Mouse (Mus musculus): ENCODE results near the gene Enpep. TPM values are rescaled to one million over a fixed set of nuclear protein-coding genes. Genes with fewer than 3 reads are reported as not detected.

The Enpep gene
- polyA plus RNA-seq (2016; fragmentation: Nextera tagmentation; extraction: Ambion mirVana), result 2.5 and 2.7 TPM in 2 replicates

DNA sequence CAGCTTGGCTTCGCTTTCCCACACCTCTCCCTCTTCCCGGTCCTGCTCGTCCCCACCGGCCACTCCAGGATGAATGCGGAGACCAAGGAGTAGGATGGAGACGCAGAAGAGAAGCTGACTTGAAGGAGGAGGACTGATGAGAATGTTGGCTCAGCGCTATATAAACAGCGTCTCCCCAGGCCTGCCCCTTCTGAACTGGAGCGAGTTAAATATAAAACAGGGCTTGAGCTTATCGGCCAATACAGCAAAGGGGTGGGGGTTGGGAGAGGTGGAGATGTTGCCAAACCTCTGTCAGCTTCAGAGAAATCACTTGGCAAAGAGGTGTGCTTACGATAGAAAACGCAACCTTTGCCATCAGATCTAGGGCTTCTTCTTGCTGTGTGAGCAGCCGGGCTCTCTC lies at the start of gene Enpep:
Gene Enpep (minus strand): TSS at position 135 of the 400 bp plus-strand sequence.
- H3K27me3 ChIP-seq (replicated peaks), result no peaks in the 10 kb centered on the region
- 46% methylated on average over 13 of the region's 13 CpGs for WGBS (ENCODE audit: insufficient replicate concordance)
- H3K4me1 ChIP-seq, result no peaks in the 10 kb centered on the region
- no peak within 1 kb of the TSS for H3K27ac ChIP-seq
- no peak within 1 kb of the TSS for H3K9ac ChIP-seq
- H3K4me3 ChIP-seq, result peak within 1 kb of the TSS; percentile 33
- peak; percentile 59; the same call in 1 of the 2 replicates for ATAC-seq
- H3K4me2 ChIP-seq, result peak within 1 kb of the TSS; percentile 43
- H3K36me3 ChIP-seq, result no peaks in the 10 kb centered on the region
- no peaks in the 10 kb centered on the region for H3K9me3 ChIP-seq (replicated peaks)

DNA sequence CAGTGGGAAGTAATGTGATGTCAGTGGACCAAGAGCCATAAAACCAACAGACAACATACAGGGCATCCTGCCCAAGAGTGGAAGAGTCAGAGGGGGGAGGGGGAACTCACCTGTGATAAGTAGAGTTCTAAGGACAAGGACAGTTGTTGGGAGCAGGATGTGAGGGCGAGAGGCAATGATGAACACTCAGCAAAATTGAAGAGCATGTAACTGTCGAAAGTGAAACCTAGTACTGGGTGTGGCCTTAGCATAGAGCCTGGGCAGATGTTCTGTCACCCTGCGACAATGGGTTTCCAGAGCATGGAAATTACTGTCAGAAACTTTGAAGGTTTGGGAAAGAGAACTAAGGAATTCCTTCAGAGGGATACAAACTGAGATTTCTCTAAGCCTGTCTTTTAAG lies 46.6 kb upstream of the Enpep start:
- no peak overlapping the region for H3K4me3 ChIP-seq
- H3K9ac ChIP-seq, result no peak overlapping the region
- no peaks in the 10 kb centered on the region for H3K36me3 ChIP-seq
- ATAC-seq, result no peak
- H3K9me3 ChIP-seq (replicated peaks), result no peaks in the 10 kb centered on the region
- no peak overlapping the region for H3K27ac ChIP-seq
- H3K4me2 ChIP-seq, result no peak overlapping the region
- H3K4me1 ChIP-seq, result no peaks in the 10 kb centered on the region
- WGBS (ENCODE audit: insufficient replicate concordance), result 47% methylated on average over 3 of the region's 3 CpGs
- H3K27me3 ChIP-seq (replicated peaks), result no peaks in the 10 kb centered on the region

- Histone ChIP-seq H3K9me3 (replicated peaks) (no peaks in the 10 kb centered on the region), H3K4me3 (no peak overlapping the region), H3K27me3 (replicated peaks) (no peaks in the 10 kb centered on the region), H3K27ac (no peak overlapping the region), H3K9ac (no peak overlapping the region), H3K4me1 (no peaks in the 10 kb centered on the region), H3K4me2 (no peak overlapping the region), H3K36me3 (no peaks in the 10 kb centered on the region)
- WGBS (ENCODE audit: insufficient replicate concordance), result 86% methylated on average over 3 of the region's 3 CpGs
- no peak for ATAC-seq
Measured at GRCm38 (mm10) chr3:129375087-129375486, 42.6 kb upstream of the Enpep start.

GRCm38 (mm10) chr3:129373108-129373507 lies 40.6 kb upstream of the Enpep start:
- no peaks in the 10 kb centered on the region for H3K36me3 ChIP-seq
- H3K4me3 ChIP-seq, result no peak overlapping the region
- no peak for ATAC-seq
- H3K9me3 ChIP-seq (replicated peaks), result no peaks in the 10 kb centered on the region
- H3K4me2 ChIP-seq, result no peak overlapping the region
- H3K9ac ChIP-seq, result no peak overlapping the region
- H3K27me3 ChIP-seq (replicated peaks), result no peaks in the 10 kb centered on the region
- H3K27ac ChIP-seq, result no peak overlapping the region
- no peaks in the 10 kb centered on the region for H3K4me1 ChIP-seq
- WGBS (ENCODE audit: insufficient replicate concordance), result 26% methylated on average over 2 of the region's 2 CpGs

- no peak for ATAC-seq
- Histone ChIP-seq H3K9ac (no peak overlapping the region), H3K4me2 (no peak overlapping the region), H3K27me3 (replicated peaks) (no peaks in the 10 kb centered on the region), H3K9me3 (replicated peaks) (0 out of 2 replicates have a peak, but pooled peaks cover 3% of the 10 kb centered on the region), H3K27ac (no peak overlapping the region), H3K4me1 (no peaks in the 10 kb centered on the region), H3K4me3 (no peak overlapping the region), H3K36me3 (no peaks in the 10 kb centered on the region)
- 64% methylated on average over 3 of the region's 3 CpGs for WGBS (ENCODE audit: insufficient replicate concordance)
Measured at GRCm38 (mm10) chr3:129369491-129369890, 37.0 kb upstream of the Enpep start.

DNA sequence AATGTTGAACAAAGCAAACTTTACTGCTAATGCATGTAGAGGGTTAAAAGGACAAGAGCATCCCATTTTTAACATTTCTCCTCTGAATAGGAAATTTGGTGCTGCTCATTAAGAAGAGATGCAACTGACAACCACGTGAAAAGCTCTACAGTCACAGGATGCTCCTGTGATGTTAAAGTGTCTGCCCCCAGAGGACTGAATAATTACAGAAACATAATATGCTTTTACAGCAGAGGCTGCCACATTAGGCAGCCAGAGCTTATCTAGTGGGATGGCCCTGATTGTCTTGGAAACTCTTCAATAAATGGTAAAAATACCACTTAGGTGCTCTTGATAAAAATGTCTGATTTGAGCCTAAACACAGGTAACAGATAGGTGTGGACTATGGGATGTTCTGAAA lies 33.4 kb upstream of the Enpep start:
- Histone ChIP-seq H3K27me3 (replicated peaks) (no peaks in the 10 kb centered on the region), H3K4me1 (no peaks in the 10 kb centered on the region), H3K9me3 (replicated peaks) (0 out of 2 replicates have a peak, but pooled peaks cover 3% of the 10 kb centered on the region), H3K4me3 (no peak overlapping the region), H3K9ac (no peak overlapping the region), H3K4me2 (no peak overlapping the region), H3K27ac (no peak overlapping the region), H3K36me3 (no peaks in the 10 kb centered on the region)
- WGBS (ENCODE audit: insufficient replicate concordance), result 48% methylated on average over 1 of the region's 1 CpGs
- ATAC-seq, result no peak

DNA sequence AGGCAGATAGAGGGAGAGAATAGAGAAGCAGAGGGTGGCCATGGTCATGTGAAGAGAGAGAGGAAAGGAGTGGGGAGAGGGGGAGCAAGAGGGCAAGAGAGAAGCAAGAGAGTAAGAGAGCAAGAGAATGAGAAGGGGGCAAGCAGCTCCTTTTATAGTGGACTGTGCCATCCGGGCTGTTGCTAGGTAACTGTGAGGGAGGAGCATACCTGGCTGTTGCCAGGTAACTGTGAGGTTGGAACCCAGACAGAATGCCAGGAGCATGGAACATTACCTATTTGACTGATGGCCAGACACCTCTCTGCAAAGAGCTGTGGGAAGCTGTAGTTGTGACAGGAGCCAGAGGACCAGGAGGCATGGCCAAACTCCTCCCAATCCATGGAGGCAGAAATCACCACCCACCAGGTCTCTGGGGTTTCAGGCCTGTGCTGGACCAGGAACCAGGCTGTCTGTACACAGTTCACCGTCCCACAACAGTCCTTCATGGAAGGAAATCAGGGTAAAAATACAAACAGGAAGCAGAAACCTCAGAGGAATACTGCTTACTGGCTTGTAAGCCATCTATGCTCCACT lies 32.4 kb upstream of the Enpep start:
- 0 out of 2 replicates have a peak, but pooled peaks cover 3% of the 10 kb centered on the region for H3K9me3 ChIP-seq (replicated peaks)
- ATAC-seq, result no peak
- no peak overlapping the region for H3K4me3 ChIP-seq
- H3K4me1 ChIP-seq, result no peaks in the 10 kb centered on the region
- no peak overlapping the region for H3K27ac ChIP-seq
- H3K36me3 ChIP-seq, result no peaks in the 10 kb centered on the region
- 40% methylated on average over 2 of the region's 2 CpGs for WGBS (ENCODE audit: insufficient replicate concordance)
- H3K27me3 ChIP-seq (replicated peaks), result no peaks in the 10 kb centered on the region
- no peak overlapping the region for H3K4me2 ChIP-seq
- H3K9ac ChIP-seq, result no peak overlapping the region

DNA sequence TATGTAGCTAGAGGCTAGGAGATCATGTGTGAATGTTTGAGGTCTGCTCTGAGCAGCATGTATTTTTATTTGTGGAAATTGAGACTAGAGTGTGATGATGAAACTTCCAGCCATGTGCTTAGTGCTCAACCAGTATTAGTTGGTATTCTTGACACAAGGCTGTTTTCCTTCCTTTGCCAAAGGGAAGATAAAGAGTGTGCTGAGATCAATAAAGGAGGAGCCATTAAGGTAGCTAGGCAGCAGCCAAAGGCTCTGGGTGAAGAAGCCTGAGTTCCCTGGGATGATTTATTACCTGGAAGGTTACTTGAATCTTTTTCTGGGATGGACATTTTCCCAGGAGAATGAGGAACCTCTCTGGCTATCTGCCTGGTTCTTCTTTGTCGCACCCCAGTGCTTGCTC lies 30.9 kb upstream of the Enpep start:
- Histone ChIP-seq H3K36me3 (no peaks in the 10 kb centered on the region), H3K4me3 (no peak overlapping the region), H3K27me3 (replicated peaks) (no peaks in the 10 kb centered on the region), H3K9me3 (replicated peaks) (0 out of 2 replicates have a peak, but pooled peaks cover 3% of the 10 kb centered on the region), H3K9ac (no peak overlapping the region), H3K4me2 (no peak overlapping the region), H3K27ac (no peak overlapping the region), H3K4me1 (no peaks in the 10 kb centered on the region)
- ATAC-seq, result no peak
- 36% methylated on average over 1 of the region's 1 CpGs for WGBS (ENCODE audit: insufficient replicate concordance)

DNA sequence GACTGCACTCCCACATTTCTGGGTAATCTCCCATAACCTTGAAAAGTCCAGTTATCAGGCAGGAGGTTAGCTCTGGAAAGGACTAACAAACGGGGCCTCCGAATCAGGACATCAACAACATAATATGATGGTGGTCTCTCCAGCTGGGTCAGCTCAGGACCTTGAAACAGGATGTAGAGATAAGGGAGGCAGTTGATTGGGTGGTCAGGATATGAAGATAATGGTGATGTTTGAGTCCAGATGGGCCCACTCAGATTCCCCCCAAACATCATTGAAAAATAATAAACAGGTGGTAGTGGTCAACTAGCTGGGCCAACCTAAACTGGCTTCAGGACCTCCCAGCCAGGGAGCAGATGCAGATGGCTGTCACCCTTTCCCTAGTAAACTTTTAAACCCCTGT lies 25.6 kb upstream of the Enpep start:
- no peaks in the 10 kb centered on the region for H3K27me3 ChIP-seq (replicated peaks)
- H3K9ac ChIP-seq, result no peak overlapping the region
- H3K9me3 ChIP-seq (replicated peaks), result no peaks in the 10 kb centered on the region
- H3K4me3 ChIP-seq, result no peak overlapping the region
- H3K4me2 ChIP-seq, result no peak overlapping the region
- no peaks in the 10 kb centered on the region for H3K4me1 ChIP-seq
- no peak overlapping the region for H3K27ac ChIP-seq
- ATAC-seq, result no peak
- H3K36me3 ChIP-seq, result no peaks in the 10 kb centered on the region
- WGBS (ENCODE audit: insufficient replicate concordance), result 80% methylated on average over 2 of the region's 2 CpGs

GRCm38 (mm10) chr3:129353901-129354300 lies 21.4 kb upstream of the Enpep start:
- H3K4me1 ChIP-seq, result no peaks in the 10 kb centered on the region
- no peaks in the 10 kb centered on the region for H3K9me3 ChIP-seq (replicated peaks)
- no peak overlapping the region for H3K4me3 ChIP-seq
- ATAC-seq, result no peak
- H3K4me2 ChIP-seq, result no peak overlapping the region
- 61% methylated on average over 4 of the region's 4 CpGs for WGBS (ENCODE audit: insufficient replicate concordance)
- H3K27ac ChIP-seq, result no peak overlapping the region
- no peak overlapping the region for H3K9ac ChIP-seq
- H3K27me3 ChIP-seq (replicated peaks), result no peaks in the 10 kb centered on the region
- no peaks in the 10 kb centered on the region for H3K36me3 ChIP-seq

GRCm38 (mm10) chr3:129351320-129351877 lies 18.9 kb upstream of the Enpep start:
- no peak overlapping the region for H3K9ac ChIP-seq
- H3K27ac ChIP-seq, result no peak overlapping the region
- no peaks in the 10 kb centered on the region for H3K27me3 ChIP-seq (replicated peaks)
- no peaks in the 10 kb centered on the region for H3K4me1 ChIP-seq
- 44% methylated on average over 11 of the region's 11 CpGs for WGBS (ENCODE audit: insufficient replicate concordance)
- no peak overlapping the region for H3K4me3 ChIP-seq
- no peaks in the 10 kb centered on the region for H3K36me3 ChIP-seq
- no peak for ATAC-seq
- no peaks in the 10 kb centered on the region for H3K9me3 ChIP-seq (replicated peaks)
- no peak overlapping the region for H3K4me2 ChIP-seq

DNA sequence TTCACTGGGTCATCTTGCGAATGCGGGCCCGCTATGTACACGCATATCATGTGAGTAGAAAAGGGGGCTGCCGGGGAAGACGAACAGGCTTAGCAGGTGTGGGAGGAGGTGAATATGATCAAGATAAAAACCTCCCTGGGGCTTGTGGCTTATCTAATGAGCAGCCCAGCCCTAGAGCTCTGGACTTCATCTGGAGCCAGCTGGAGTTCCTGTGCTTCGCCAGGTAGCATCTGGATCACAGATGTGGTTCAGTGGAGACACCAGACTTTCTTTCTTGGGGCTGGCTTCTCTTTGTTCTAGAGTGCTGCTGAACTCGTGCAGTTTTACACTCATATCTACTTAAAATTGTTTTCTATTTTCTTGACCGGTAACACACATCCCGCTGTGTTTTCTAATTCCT lies 14.8 kb upstream of the Enpep start:
- no peaks in the 10 kb centered on the region for H3K9me3 ChIP-seq (replicated peaks)
- H3K36me3 ChIP-seq, result no peaks in the 10 kb centered on the region
- no peak for ATAC-seq
- 84% methylated on average over 10 of the region's 10 CpGs for whole genome bisulfite sequencing (ENCODE audit: insufficient replicate concordance)
- no peak overlapping the region for H3K9ac ChIP-seq
- no peak overlapping the region for H3K4me3 ChIP-seq
- H3K4me1 ChIP-seq, result no peaks in the 10 kb centered on the region
- H3K4me2 ChIP-seq, result no peak overlapping the region
- H3K27me3 ChIP-seq (replicated peaks), result no peaks in the 10 kb centered on the region
- H3K27ac ChIP-seq, result no peak overlapping the region

DNA sequence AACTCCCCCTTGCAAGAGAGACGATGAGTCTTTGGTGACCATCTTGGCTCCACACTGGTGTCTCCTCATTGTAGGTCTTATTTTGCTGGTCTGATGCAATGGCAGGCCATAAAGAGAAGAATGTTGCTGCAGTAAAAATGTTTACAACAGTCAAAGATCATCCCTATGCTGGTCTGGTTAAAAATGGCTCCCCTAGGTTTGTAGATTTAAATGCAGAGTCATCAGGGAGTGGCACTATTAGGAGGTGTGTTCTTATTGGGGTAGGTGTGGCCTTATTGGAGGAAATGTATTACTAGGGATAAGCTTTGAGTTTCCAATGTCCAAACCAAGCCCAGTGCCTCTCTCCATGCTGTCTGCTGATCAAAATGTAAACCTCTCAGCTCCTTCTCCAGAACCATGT lies 10.2 kb upstream of the Enpep start:
- Histone ChIP-seq H3K27me3 (replicated peaks) (no peaks in the 10 kb centered on the region), H3K4me2 (no peak overlapping the region), H3K4me1 (no peaks in the 10 kb centered on the region), H3K27ac (no peak overlapping the region), H3K4me3 (no peak overlapping the region), H3K36me3 (no peaks in the 10 kb centered on the region), H3K9me3 (replicated peaks) (no peaks in the 10 kb centered on the region), H3K9ac (no peak overlapping the region)
- ATAC-seq, result no peak
- 85% methylated on average over 1 of the region's 1 CpGs for WGBS (ENCODE audit: insufficient replicate concordance)
